Mouse (Mus musculus) embryonic fibroblast, embryonic 13.5 days (primary cell): Measurements from ENCODE around the gene Cd9.

Experiments
- CTCF ChIP-seq: IDR thresholded peaks from 2 replicates; pipeline ENCODE4 v1.5.1; 2011; ENCODE audit warnings: mild to moderate bottlenecking, control low read depth, low read length, moderate library complexity, borderline replicate concordance; ENCODE audit not compliant: insufficient read depth
- POLR2A ChIP-seq: IDR thresholded peaks from 2 replicates; pipeline ENCODE4 v1.6.1; 2011; ENCODE audit warnings: low read depth, mild to moderate bottlenecking, control low read depth, low read length, moderate library complexity

DNA sequence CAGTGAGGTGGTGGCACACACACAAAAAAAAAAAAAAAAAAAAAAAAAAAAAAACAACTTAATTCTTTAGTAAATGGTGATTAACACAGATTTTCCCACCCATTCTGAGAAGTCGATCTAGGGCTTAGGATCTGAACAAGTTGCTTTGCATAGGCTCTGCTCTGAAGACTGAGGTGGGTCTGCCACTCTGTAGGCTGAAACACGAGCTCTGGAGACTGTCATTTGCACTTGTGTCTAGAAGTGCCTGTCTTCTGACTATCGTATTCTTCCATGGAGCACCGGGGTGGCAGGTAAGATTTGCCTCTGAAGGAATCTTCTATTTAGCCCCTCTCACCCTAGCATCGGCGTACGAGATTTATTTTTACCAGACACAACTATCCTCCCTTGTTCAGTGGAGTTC, 62.1 kb downstream of the Cd9 start:
- TF ChIP-seq CTCF, result no peak
- TF ChIP-seq POLR2A, result no peak
